Mouse (Mus musculus): Measurements from ENCODE around the gene Opn4.
A peak's percentile ranks its signal among the peaks of the same experiment; 100 is the strongest.

Opn4 gene

DNA sequence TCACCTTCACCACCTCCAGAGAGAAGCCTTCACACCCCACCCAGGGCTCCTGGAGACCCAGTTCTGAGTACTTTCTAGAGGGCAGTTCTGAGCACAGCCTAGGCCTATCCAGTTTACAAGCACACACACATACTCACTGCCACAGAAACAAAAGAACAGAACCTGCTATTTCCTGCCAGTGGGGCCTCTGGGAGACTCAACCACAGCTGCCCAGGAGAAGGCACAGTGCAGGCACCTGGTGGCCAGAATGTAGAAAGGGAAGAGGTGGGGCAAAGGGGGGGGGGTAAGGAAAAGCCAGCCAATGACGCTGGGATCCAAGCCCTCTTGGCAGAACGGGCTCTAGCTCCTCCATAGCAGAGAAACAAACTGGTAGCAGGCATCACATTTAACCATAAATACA, 37.5 kb downstream of the Opn4 start:
- DNase-seq (ENCODE audit: low read depth) = no peak

DNA sequence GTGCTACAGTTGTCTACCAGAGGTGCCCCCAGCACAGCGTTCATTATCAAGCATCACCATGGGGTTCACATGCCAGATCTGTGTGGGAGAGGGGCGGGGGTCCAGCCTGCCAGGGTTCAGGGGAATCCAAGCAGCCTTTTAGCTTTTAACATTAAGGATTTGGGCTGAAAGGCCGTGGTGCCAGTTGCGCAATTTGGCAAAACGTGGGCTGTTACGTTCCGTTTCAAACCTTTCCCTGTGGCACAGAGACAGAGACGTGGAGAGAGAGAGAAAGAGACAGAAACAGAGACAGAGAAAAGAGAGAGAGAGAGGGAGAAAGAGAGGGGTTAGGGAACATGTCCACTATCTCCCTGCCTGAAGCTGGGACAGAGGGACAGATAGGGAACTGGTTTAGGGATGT, 38.3 kb downstream of the Opn4 start:
- no peak for DNase-seq (ENCODE audit: low read depth)

DNA sequence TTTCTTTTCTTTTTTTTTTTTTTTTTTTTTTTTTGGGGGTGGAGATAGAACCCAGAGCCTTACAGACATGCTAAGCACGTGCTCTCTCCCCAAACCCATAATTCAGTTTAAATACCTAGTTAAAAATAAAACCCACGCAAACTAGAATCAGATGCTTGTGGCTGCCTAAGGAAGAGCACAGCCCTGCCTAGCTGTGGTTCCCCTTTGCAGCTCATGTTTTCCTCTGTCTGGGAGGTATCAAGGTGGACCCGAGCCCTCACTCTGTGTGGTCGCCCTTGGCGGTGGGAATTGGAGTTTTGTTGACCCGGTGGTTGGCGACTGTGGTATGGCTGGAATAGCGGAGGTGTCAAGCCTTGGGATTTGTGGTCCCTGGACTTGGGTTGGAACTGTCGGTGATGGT, 41.0 kb downstream of the Opn4 start:
- no peak for DNase-seq (ENCODE audit: low read depth)

DNA sequence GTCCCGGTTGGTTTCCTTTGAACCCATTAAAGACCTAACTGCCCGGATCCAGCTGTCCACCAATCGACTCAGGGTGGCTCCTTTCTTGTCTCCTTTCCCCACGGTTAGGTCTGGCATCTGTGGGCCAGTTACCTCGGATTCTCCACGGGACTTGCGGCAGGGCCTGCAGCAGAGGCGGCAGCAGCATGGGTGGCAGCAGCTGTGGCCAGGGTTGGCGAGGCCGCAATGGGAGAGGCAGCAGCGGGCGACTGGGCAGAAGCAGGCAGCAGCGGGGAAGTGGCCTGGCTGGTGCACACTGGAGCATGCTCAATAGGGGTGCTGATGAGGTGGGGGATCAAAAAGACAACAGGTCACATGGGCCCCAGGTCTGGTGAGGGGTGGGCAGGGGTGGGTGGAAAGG, 44.7 kb downstream of the Opn4 start:
- no peak for DNase-seq (ENCODE audit: low read depth)

DNA sequence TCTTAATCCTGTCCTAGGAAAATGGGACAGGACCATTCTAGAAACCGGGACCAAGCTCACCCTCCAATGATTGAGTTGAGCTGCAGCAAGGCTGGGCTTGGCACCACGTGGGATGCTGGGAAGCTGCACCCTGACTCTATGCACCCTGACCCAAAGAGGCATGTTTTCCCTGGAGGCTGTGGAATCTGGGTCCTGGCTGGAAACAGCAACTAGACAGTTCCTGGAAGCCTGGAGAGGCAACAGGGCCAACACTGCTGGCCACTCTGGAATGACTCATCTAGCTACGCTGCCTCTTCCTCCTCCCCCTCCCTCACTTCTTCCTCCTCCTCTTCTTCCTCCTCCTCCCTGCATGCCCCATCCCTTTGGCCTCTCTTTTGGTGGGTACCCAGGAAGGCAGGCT, 45.9 kb downstream of the Opn4 start:
- no peak for DNase-seq (ENCODE audit: low read depth)

DNA sequence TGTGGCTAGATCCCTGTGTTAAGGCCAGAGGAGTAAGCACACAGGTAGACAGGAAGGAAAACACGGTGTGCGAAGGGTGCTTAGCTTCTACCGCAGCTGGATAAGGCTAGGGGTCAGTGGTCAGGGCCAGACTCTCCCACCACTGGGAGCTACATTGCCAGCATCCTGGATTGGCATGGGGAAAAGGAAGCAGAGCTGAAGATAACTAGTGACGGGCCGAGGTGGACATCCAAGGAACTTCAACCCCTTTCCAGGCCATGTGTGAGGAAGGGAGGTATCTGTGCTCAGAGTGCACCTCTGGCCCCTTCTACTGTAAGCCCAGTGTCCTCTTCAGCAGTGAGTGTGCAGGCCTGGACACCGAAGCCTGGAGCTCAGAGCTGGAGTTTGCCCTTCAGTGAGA, 46.5 kb downstream of the Opn4 start:
- DNase-seq (ENCODE audit: low read depth) = no peak

DNA sequence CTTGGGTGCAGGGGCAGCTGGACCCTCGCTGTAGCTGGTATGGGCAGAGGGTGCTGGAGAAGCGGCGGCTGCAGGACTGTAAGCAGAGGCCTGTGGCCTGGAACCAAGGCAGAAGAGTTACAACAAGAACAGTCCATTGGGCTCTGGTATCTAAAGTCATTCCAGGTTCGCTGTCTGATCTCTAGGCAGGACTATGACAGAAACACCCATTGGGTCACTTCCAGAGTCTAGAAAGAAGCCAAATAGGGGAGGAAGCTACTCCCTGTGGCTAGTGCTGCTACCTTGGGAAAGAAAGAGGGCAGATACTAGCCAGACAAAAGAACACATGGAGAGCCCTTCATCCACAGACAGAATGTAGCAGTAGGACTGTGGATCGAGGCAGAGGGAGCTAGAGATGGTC, 47.7 kb downstream of the Opn4 start:
- DNase-seq (ENCODE audit: low read depth) = no peak

DNA sequence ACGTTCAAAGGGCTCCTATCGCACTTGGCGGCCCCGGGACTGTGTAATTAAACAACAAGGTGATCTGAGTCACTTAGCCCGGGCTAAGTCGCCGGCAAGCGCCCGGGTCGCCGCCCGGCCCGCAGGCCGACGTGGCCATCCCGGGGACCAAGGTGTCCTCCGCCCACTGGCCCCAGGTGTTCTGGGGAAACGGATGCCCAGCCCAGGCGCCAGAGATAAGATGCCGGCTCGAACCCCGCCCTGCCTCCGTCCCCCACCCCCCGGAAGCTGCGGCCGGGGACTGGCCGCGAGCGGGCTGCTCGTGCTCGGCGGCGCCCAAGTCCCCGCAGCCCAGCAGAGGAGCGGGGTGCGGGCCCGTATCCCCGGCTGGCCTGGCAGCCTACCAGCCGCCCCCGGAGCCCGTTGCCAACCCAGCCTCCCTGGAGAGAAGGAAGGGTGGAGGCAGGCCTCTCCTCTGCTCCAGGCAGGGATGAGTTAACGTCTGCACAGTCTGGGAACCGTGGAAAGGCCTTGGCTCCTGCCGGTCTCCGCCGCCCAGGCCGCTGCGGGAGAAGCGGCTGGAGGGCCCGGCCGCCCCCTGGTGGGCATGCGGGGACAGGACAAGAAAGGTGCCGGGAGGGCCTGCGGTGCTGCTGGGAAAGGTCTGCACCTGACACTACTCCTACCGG, 50.8 kb downstream of the Opn4 start:
- peak; percentile 51 for DNase-seq (ENCODE audit: low read depth)

DNA sequence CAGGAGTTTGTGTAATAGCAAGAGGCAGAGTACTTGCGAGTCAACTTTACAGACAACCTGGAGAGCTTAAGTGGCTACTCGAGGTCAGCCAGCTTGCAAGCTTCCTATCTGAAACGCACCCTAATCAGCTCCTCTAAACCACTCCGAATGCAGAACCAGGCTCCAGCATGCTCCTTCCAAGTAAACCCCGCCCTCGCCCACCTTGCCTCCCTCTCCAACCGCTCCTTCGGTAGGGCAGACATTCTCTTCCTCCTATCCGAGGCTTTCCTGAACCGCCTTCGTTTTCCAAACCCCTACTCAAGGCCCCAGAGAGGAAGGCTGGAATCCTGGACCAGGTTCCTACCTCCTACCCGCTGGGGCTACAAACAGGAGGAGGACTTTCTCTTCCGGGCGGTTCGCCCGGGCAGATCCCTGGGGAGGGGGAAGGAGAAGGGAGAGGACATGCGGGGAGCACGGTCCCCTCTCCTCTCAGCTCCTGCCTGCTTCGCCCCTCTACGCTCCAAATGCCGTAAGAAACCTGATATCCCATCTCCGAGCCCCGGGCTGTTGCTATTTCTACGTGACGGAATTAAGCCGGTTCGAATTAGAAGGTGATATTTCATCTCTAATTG, 51.4 kb downstream of the Opn4 start:
- no peak for DNase-seq (ENCODE audit: low read depth)

DNA sequence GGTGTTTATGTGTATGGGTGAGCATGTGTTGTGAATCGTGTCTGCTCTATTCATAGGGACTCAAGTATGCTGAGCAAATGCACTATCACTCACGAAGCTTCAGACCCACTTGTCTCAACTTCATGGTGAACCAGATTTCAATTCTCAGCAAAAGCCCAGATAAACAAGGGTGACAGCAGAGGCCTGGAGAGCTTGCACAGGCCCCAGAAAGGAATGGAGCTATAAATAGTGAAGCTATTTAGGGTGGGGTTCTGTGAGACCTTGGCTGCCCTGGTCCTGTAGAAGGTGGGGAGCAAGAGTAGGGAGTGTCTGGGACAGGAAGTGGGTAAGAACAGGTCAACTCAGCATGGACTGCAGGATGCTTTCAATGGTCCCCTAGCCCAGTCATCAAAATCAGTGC, 55.4 kb downstream of the Opn4 start:
- no peak for DNase-seq (ENCODE audit: low read depth)

DNA sequence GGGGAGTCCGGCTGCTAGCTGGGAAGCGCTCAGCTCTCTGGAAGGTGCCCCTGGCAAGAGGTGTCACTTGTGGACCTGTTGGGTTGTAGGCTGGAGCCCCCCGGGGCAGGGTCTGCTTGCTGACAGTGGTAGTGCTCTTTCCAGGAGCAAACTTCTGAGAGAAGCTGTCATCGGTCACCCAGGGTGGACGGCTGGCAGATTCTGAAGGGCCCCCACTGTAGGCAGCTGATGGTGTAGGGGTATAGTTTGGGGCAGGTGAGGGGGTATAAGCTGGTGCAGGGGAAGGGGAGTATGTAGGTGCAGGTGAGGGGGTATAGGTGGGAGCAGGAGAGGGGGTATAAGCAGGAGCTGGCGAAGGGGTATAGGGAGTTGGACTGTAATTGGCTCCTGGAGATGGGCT, 55.9 kb downstream of the Opn4 start:
- DNase-seq (ENCODE audit: low read depth) = no peak

DNA sequence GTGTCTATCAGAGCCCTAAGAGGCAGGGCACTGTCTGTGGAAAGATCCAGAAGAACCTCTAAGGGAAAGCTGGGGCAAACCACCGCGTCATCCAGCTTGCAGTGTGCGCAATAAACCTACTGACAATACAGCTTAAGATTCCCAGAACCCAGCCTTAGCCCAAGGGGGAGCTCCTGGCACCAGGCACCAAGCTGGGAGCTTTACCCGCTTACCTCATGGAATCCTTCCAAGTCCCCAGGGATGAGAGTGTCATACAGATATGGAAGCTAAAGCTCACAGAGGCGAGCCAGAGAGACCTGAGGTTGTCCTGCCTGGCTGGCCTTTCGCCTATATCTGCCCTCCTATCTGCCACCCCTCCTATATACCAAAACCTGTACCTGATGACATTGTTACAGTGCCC, 56.3 kb downstream of the Opn4 start:
- DNase-seq (ENCODE audit: low read depth) = no peak

DNA sequence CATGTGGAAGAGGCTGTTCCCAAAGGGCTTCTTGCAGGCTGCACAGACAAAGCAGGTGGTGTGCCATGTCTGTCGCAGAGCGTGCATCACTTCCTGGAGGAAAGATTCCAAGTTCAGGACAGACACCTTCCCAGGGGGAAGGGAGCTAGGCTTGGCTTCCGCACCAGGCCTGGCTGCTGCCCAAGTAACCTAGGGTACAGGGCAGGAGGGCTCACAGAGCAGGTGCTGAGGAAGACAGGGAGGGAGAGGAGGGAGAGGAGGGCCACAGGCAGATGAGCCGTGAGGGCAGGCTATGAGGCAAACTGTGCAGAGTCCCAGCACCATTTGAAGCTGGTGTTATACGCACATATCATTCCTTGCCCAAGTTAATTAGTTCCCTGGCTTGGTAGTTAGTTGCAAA, 58.0 kb downstream of the Opn4 start:
- DNase-seq (ENCODE audit: low read depth) = no peak

DNA sequence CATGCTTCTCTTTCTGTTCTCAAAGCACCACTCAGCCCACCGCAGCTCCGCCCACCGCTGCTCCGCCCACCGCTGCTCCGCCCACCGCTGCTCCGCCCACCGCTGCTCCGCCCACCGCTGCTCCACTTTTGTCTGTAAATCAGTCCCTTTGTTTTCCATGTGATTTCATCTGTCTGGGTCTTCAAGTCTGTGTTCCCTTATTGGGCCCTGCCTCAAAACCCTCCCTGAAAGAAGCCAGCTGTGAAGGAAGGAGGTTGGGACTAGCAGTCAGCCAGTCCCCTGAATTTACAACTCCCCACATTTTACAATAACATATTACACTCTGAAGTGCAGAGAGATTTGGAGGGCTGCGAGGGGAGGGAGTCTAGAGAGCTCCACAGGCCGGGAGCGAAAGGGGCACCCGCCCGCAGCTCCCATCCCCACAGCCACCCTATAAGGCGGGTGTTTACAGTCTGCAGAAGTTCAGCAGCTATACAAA, 59.2 kb downstream of the Opn4 start:
- DNase-seq (ENCODE audit: low read depth) = no peak

Data from c-Kit-positive CD71-negative TER-119-negative erythroid progenitor cells, embryonic 14.5 days (primary cell).